Mouse (Mus musculus): ENCODE results near the gene Plbd1. TPM values are rescaled to one million over a fixed set of nuclear protein-coding genes. Genes with fewer than 3 reads are reported as not detected.

Gene Plbd1
- polyA plus RNA-seq, 1 experiment from 2014 or later, result 0.46 TPM

DNA sequence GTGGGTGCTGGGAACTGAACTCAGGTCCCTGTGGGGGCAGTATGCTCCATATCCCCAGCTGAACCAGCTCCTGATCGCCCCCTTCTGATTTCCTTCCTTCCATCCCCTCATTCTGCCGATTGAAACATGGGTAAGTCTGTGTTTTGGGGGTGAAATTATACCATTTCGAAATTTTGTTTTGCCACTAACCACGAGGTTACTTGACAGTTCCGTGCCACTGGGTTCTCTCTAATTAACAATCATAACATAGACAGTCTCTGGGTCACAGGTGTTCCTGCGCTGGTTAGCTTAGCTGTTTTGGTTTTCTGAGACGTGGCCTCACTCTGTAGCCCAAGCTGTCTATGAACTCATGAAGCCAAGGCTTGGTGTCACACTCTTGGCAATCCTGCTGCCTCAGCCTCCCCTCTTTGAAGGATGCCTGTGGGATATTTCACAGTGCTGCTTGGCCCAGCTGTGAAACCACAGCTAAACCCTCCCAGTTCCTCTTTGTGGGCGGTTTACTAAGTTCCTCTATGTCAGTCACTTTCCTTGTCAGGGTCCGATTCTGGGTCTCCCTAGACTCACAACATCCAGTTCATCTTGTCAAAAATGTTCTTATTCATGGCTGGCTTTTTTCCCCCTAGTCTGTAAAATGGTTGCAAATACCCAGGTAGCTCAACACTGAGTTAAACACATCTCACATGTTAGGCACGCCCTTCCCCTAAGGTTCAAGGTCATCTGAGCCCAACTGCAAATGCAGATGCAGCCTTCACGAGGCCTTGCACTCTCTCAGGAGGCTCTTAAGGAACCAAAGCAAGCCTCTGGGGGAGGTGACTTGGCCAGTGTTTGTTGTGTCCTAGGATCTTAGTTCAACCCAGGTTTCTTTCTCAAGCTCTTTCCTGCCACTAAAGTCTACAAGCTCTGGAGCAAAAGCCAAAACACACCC is 21.9 kb upstream of the Plbd1 start:
- no peak overlapping the region for H3K4me3 ChIP-seq (replicated peaks; ENCODE audit: low read length)
- no peak overlapping the region for H3K4me2 ChIP-seq (ENCODE audit: low read length)
- no peak overlapping the region for H3K9ac ChIP-seq (replicated peaks; ENCODE audit: low read depth, low read length)
- H3K4me1 ChIP-seq (replicated peaks; ENCODE audit: control insufficient read depth, insufficient read depth, low read length), result no peaks in the 10 kb centered on the region
- H3K27ac ChIP-seq (ENCODE audit: low read length), result no peak overlapping the region
- WGBS, result 89% methylated on average over 11 of the region's 11 CpGs
- H3K9me3 ChIP-seq (ENCODE audit: control insufficient read depth, low read length), result no peaks in the 10 kb centered on the region
- no peak for ATAC-seq
- H3K36me3 ChIP-seq (ENCODE audit: control insufficient read depth, insufficient read depth), result no peaks in the 10 kb centered on the region
- H3K27me3 ChIP-seq (replicated peaks; ENCODE audit: control insufficient read depth, insufficient read depth, low read length), result no peaks in the 10 kb centered on the region

DNA sequence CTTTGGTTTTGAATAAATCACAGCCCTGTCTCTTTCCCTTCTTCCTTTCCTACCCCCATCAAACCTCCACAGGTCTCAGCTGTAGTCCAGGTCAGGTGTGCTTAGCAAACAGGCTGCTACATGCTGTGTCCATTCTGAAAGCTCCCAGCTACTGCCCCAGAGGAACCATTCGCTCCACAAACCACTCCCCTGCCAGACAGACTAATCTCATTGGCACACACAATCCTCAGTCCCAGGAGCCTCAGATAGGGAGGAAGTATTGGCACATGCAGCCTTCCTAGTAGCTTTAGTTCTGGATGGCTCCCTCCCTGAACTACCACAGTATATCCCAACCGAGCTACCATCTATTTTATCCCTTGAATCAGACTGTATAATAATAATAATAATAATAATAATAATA is 17.7 kb upstream of the Plbd1 start:
- H3K4me2 ChIP-seq (ENCODE audit: low read length), result no peak overlapping the region
- H3K4me1 ChIP-seq (replicated peaks; ENCODE audit: control insufficient read depth, insufficient read depth, low read length), result no peaks in the 10 kb centered on the region
- no peak overlapping the region for H3K4me3 ChIP-seq (replicated peaks; ENCODE audit: low read length)
- H3K9ac ChIP-seq (replicated peaks; ENCODE audit: low read depth, low read length), result no peak overlapping the region
- ATAC-seq, result no peak
- no peaks in the 10 kb centered on the region for H3K36me3 ChIP-seq (ENCODE audit: control insufficient read depth, insufficient read depth)
- no peak overlapping the region for H3K27ac ChIP-seq (ENCODE audit: low read length)
- peaks cover 2% of the 10 kb centered on the region; the same call in 1 of the 2 replicates for H3K9me3 ChIP-seq (ENCODE audit: control insufficient read depth, low read length)
- WGBS, result 16% methylated on average over 2 of the region's 2 CpGs
- no peaks in the 10 kb centered on the region for H3K27me3 ChIP-seq (replicated peaks; ENCODE audit: control insufficient read depth, insufficient read depth, low read length)

DNA sequence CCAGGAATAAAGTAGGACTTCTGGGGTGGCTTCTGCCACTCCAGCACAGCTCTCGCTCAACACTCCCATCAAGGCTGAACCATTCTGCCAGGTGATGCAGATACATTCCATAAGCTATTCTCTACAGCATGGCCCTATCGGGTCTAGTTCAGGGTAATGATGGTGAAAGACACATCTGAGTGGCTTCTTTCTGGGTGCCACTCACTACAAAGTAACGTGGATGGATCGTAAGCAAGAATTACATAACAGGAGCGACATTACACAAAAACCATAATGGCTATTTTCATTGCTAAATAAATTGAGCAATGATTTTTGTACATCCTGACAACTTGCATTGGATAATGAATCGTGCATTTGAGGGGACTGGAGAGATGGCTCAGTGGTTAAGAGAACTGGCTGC is 13.2 kb upstream of the Plbd1 start:
- H3K36me3 ChIP-seq (ENCODE audit: control insufficient read depth, insufficient read depth), result no peaks in the 10 kb centered on the region
- WGBS, result 92% methylated on average over 6 of the region's 6 CpGs
- no peak overlapping the region for H3K4me3 ChIP-seq (replicated peaks; ENCODE audit: low read length)
- H3K4me2 ChIP-seq (ENCODE audit: low read length), result no peak overlapping the region
- H3K27ac ChIP-seq (ENCODE audit: low read length), result no peak overlapping the region
- H3K9ac ChIP-seq (replicated peaks; ENCODE audit: low read depth, low read length), result no peak overlapping the region
- no peaks in the 10 kb centered on the region for H3K4me1 ChIP-seq (replicated peaks; ENCODE audit: control insufficient read depth, insufficient read depth, low read length)
- H3K27me3 ChIP-seq (replicated peaks; ENCODE audit: control insufficient read depth, insufficient read depth, low read length), result no peaks in the 10 kb centered on the region
- H3K9me3 ChIP-seq (ENCODE audit: control insufficient read depth, low read length), result peaks cover 2% of the 10 kb centered on the region; the same call in 1 of the 2 replicates
- no peak for ATAC-seq

- 73% methylated on average over 7 of the region's 7 CpGs for WGBS
- Histone ChIP-seq H3K27me3 (replicated peaks; ENCODE audit: control insufficient read depth, insufficient read depth, low read length) (no peaks in the 10 kb centered on the region), H3K27ac (ENCODE audit: low read length) (no peak overlapping the region), H3K36me3 (ENCODE audit: control insufficient read depth, insufficient read depth) (no peaks in the 10 kb centered on the region), H3K9me3 (ENCODE audit: control insufficient read depth, low read length) (peaks cover 2% of the 10 kb centered on the region; the same call in 1 of the 2 replicates), H3K9ac (replicated peaks; ENCODE audit: low read depth, low read length) (no peak overlapping the region), H3K4me3 (replicated peaks; ENCODE audit: low read length) (no peak overlapping the region), H3K4me2 (ENCODE audit: low read length) (no peak overlapping the region), H3K4me1 (replicated peaks; ENCODE audit: control insufficient read depth, insufficient read depth, low read length) (no peaks in the 10 kb centered on the region)
- no peak for ATAC-seq
These were observed 10.7 kb upstream of the Plbd1 start for GRCm38 (mm10) chr6:136672467-136672866.

- ATAC-seq, result no peak
- no peak overlapping the region for H3K4me3 ChIP-seq (replicated peaks; ENCODE audit: low read length)
- no peak overlapping the region for H3K4me2 ChIP-seq (ENCODE audit: low read length)
- WGBS, result 52% methylated on average over 5 of the region's 5 CpGs
- H3K4me1 ChIP-seq (replicated peaks; ENCODE audit: control insufficient read depth, insufficient read depth, low read length), result no peaks in the 10 kb centered on the region
- H3K27ac ChIP-seq (ENCODE audit: low read length), result no peak overlapping the region
- H3K9ac ChIP-seq (replicated peaks; ENCODE audit: low read depth, low read length), result no peak overlapping the region
- H3K36me3 ChIP-seq (ENCODE audit: control insufficient read depth, insufficient read depth), result no peaks in the 10 kb centered on the region
- no peaks in the 10 kb centered on the region for H3K27me3 ChIP-seq (replicated peaks; ENCODE audit: control insufficient read depth, insufficient read depth, low read length)
- H3K9me3 ChIP-seq (ENCODE audit: control insufficient read depth, low read length), result no peaks in the 10 kb centered on the region
These were observed 7.5 kb upstream of the Plbd1 start for GRCm38 (mm10) chr6:136669274-136669673.

DNA sequence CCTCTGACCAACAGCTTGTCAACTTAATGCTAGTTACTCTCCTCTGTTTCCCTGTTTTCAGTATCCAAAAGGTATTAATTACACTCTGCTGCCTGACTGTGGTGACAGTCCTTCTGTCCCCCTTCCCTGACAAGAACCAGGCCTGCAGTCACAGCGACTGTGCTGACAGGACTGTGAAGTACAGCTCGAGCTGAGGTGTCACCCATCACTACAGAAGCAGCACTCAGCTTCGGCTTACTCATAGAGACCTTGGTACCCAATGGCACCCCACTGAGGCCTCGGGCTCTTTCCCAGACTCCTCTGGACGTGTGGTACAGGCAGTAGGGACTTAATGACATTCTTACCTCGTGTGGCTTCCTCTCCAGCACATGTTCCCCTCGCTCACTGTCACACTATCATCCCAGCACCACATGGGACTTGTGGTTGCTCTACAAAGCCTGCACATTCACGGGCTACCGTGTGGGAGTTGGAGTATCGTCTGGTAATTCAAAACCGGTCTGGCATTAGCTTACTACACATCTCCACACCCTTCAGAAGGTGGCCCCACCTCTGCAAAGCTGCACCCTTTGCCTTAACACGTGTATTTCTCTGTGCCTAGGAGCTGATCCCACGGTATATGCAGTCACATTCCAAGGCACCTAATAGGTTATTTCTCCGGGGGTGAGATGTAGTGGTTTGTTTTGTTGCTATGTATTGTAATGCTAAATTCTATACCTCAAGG is 6.7 kb upstream of the Plbd1 start:
- no peak overlapping the region for H3K4me3 ChIP-seq (replicated peaks; ENCODE audit: low read length)
- ATAC-seq, result no peak
- H3K9ac ChIP-seq (replicated peaks; ENCODE audit: low read depth, low read length), result no peak overlapping the region
- H3K9me3 ChIP-seq (ENCODE audit: control insufficient read depth, low read length), result no peaks in the 10 kb centered on the region
- H3K4me1 ChIP-seq (replicated peaks; ENCODE audit: control insufficient read depth, insufficient read depth, low read length), result no peaks in the 10 kb centered on the region
- no peaks in the 10 kb centered on the region for H3K27me3 ChIP-seq (replicated peaks; ENCODE audit: control insufficient read depth, insufficient read depth, low read length)
- H3K36me3 ChIP-seq (ENCODE audit: control insufficient read depth, insufficient read depth), result no peaks in the 10 kb centered on the region
- H3K4me2 ChIP-seq (ENCODE audit: low read length), result no peak overlapping the region
- WGBS, result 62% methylated on average over 14 of the region's 14 CpGs
- no peak overlapping the region for H3K27ac ChIP-seq (ENCODE audit: low read length)

DNA sequence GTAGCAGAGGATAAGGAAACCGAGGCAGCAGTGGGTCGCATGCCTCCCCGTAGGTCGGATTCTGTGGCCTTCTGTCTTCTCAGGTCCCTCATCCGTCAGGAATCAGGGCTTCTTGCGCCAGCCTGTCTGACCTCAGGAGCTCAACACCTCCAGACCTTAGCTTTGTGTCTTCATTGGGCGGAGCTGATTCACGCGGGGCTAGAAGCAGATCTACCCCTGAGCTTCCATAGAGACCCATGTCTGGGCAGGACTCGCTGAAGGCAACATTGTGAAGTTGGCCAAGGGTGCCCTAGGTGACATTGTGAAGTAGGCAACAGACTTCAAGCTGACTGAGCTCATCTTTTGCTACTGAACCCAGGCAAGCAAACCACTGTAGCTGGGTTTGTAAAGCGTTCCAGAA is 335 bp upstream of the Plbd1 start:
- H3K9ac ChIP-seq (replicated peaks; ENCODE audit: low read depth, low read length), result no peak overlapping the region
- 25% methylated on average over 11 of the region's 11 CpGs for WGBS
- H3K9me3 ChIP-seq (ENCODE audit: control insufficient read depth, low read length), result no peaks in the 10 kb centered on the region
- ATAC-seq, result no peak
- peaks cover 6% of the 10 kb centered on the region for H3K4me1 ChIP-seq (replicated peaks; ENCODE audit: control insufficient read depth, insufficient read depth, low read length)
- H3K36me3 ChIP-seq (ENCODE audit: control insufficient read depth, insufficient read depth), result no peaks in the 10 kb centered on the region
- H3K27ac ChIP-seq (ENCODE audit: low read length), result no peak overlapping the region
- no peak overlapping the region for H3K4me2 ChIP-seq (ENCODE audit: low read length)
- no peak overlapping the region for H3K4me3 ChIP-seq (replicated peaks; ENCODE audit: low read length)
- H3K27me3 ChIP-seq (replicated peaks; ENCODE audit: control insufficient read depth, insufficient read depth, low read length), result peaks cover 9% of the 10 kb centered on the region

- no peak for ATAC-seq
These were observed 660 bp downstream of the Plbd1 start for GRCm38 (mm10) chr6:136660831-136661705.

GRCm38 (mm10) chr6:136659226-136659625 is 2.5 kb downstream of the Plbd1 start:
- Histone ChIP-seq H3K9ac (replicated peaks; ENCODE audit: low read depth, low read length) (no peak overlapping the region), H3K27ac (ENCODE audit: low read length) (no peak overlapping the region), H3K36me3 (ENCODE audit: control insufficient read depth, insufficient read depth) (no peaks in the 10 kb centered on the region), H3K4me3 (replicated peaks; ENCODE audit: low read length) (no peak overlapping the region), H3K9me3 (ENCODE audit: control insufficient read depth, low read length) (no peaks in the 10 kb centered on the region), H3K4me2 (ENCODE audit: low read length) (no peak overlapping the region), H3K27me3 (replicated peaks; ENCODE audit: control insufficient read depth, insufficient read depth, low read length) (peaks cover 9% of the 10 kb centered on the region), H3K4me1 (replicated peaks; ENCODE audit: control insufficient read depth, insufficient read depth, low read length) (peaks cover 6% of the 10 kb centered on the region)
- no peak for ATAC-seq
- WGBS, result 92% methylated on average over 9 of the region's 9 CpGs

More at GRCm38 (mm10) chr6:136660831-136661705, 660 bp downstream of the Plbd1 start:
- no peak overlapping the region for H3K27ac ChIP-seq (ENCODE audit: low read length)
- 13% methylated on average over 34 of the region's 34 CpGs for WGBS
- no peaks in the 10 kb centered on the region for H3K36me3 ChIP-seq (ENCODE audit: control insufficient read depth, insufficient read depth)
- no peaks in the 10 kb centered on the region for H3K9me3 ChIP-seq (ENCODE audit: control insufficient read depth, low read length)
- H3K9ac ChIP-seq (replicated peaks; ENCODE audit: low read depth, low read length), result no peak overlapping the region
- peaks cover 9% of the 10 kb centered on the region for H3K27me3 ChIP-seq (replicated peaks; ENCODE audit: control insufficient read depth, insufficient read depth, low read length)
- H3K4me2 ChIP-seq (ENCODE audit: low read length), result peak overlapping the region; percentile 48
- peak overlapping the region; percentile 26 for H3K4me3 ChIP-seq (replicated peaks; ENCODE audit: low read length)
- H3K4me1 ChIP-seq (replicated peaks; ENCODE audit: control insufficient read depth, insufficient read depth, low read length), result peaks cover 6% of the 10 kb centered on the region
